Mouse (Mus musculus): ENCODE results near the gene Carns1. TPM values are rescaled to one million over a fixed set of nuclear protein-coding genes. Genes with fewer than 3 reads are reported as not detected.

The Carns1 gene
- polyA plus RNA-seq, 1 experiment from 2014 or later, result 0.90 TPM

DNA sequence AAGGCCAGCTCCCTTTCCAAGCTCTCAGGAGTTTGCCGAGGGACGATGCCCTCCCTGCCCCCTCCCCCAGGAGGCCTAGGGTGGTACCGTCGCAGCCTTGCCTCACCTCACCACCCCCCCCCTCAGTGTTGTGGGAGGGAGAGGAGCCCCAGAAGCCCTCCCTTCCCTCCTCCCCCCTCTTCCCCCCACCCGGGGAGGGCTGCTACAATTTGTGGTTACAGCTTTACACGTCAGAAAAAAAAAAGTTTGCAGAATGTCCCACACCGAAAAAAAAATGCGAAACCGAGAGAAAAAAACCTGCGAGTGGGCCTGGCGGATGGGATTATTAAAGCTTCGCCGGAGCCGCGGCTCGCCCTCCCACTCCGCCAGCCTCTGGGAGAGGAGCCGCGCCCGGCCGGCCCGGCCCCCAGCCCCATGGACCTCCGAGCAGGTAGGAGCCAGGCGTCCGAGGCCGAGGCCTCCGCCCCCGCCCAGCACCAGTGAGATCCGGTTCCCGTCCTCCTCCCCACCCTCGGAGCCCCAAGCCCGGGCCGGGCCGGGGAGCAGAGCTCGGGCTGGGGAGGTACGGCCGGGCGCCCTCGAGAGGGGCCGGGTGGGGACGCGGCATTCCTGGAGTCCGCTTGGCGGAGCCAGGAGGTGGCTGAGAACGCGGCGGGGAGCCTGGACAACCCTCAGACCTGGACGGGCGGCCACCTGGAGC lies 38.9 kb upstream of the Carns1 start, which contains the start of the genes Clcf1 and AC109138.7:
Gene Clcf1 (plus strand): TSS at position 168 of the 700 bp plus-strand sequence.
Gene AC109138.7 (plus strand): TSS at position 287 of the 700 bp plus-strand sequence.
- H3K9me3 ChIP-seq (ENCODE audit: control insufficient read depth), result no peaks in the 10 kb centered on the region
- peak within 1 kb of the TSS; percentile 75 for H3K4me3 ChIP-seq (ENCODE audit: low read depth, low read length)
- no peak for TF ChIP-seq CTCF (IDR thresholded peaks at IDR 0.05; ENCODE audit: low read depth)
- peak within 1 kb of the TSS; percentile 98 for H3K4me2 ChIP-seq (replicated peaks; ENCODE audit: low read depth)
- no peaks in the 10 kb centered on the region for H3K27me3 ChIP-seq (replicated peaks; ENCODE audit: control insufficient read depth, insufficient read depth, low read length)
- peak; percentile 37; the same call in 1 of the 2 replicates for ATAC-seq
- peak within 1 kb of the TSS; percentile 91 for H3K9ac ChIP-seq (ENCODE audit: low read depth, low read length)
- H3K4me1 ChIP-seq (replicated peaks; ENCODE audit: control insufficient read depth, insufficient read depth, low read length), result peaks cover 3% of the 10 kb centered on the region
- WGBS, result under 1% methylated on average over 41 of the region's 49 CpGs
- peak within 1 kb of the TSS; percentile 82 for H3K27ac ChIP-seq (ENCODE audit: low read depth, low read length)
- no peaks in the 10 kb centered on the region for H3K36me3 ChIP-seq (ENCODE audit: control insufficient read depth, insufficient read depth)

DNA sequence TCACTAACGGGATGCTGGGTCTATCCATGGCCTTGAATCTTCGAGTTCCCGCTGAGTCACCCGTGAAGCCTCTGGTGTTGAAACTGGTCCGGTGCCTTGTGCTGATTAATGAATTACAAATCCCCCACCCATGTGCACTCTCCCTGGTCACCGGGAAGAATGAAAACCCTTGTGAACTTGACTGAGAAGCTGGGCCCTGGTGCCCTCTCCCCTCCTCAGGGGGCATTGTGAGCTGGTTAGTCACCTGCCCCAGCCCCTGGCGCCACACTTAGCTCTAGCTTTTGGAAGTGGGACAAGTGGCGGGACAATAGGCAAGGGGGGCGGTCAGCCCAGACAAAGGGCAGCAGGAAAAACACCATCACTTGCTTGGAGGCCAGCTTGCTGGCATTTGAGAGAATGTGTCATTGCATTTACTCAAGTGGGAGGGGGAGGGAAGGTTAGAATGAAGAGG lies 38.3 kb upstream of the Carns1 start:
- Histone ChIP-seq H3K4me3 (ENCODE audit: low read depth, low read length) (peak overlapping the region; percentile 75), H3K27me3 (replicated peaks; ENCODE audit: control insufficient read depth, insufficient read depth, low read length) (no peaks in the 10 kb centered on the region), H3K9ac (ENCODE audit: low read depth, low read length) (no peak overlapping the region), H3K4me2 (replicated peaks; ENCODE audit: low read depth) (peak overlapping the region; percentile 98), H3K36me3 (ENCODE audit: control insufficient read depth, insufficient read depth) (no peaks in the 10 kb centered on the region), H3K4me1 (replicated peaks; ENCODE audit: control insufficient read depth, insufficient read depth, low read length) (peaks cover 3% of the 10 kb centered on the region; the same call in 1 of the 2 replicates), H3K9me3 (ENCODE audit: control insufficient read depth) (no peaks in the 10 kb centered on the region), H3K27ac (ENCODE audit: low read depth, low read length) (peak overlapping the region; percentile 82; the same call in 1 of the 2 replicates)
- no peak for TF ChIP-seq CTCF (IDR thresholded peaks at IDR 0.05; ENCODE audit: low read depth)
- WGBS, result 9% methylated on average over 9 of the region's 9 CpGs
- 0 out of 2 replicates have a peak, but pooled peaks have one; percentile 12 for ATAC-seq

DNA sequence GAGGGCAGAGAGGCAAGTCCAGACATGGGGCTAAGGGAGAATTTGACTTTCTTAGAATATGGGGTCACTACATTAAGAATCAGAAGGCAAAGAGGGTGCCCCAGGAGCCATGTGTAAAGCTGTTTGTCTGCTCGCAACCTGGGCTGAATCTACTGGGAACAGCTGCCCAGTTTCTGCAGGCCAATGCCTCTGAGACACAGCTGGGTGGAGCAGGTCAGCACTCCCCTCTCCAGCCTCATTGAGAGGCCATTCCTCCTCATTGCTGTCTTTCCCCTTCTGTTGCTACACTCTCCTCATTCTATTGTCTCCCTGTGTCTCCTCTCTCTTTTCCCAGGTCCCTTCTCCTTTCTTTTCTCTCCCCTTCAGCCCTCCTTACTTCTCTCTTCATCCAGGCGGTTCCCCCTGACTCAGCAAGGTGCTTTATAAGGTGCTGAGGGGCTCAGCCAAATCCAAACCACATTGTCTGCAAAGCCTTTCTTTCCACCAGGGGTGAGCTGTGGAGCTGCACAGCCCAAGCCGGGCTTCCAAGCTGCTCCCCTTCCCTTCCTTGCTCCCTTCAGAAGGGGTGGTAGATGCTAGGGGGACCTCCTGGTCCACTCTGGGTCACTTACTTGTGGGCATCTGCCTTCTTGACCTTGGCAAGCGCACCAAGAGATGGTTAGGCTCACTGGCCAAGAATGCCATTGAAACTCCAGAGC lies 36.8 kb upstream of the Carns1 start:
- H3K4me1 ChIP-seq (replicated peaks; ENCODE audit: control insufficient read depth, insufficient read depth, low read length), result peaks cover 3% of the 10 kb centered on the region; the same call in 1 of the 2 replicates

DNA sequence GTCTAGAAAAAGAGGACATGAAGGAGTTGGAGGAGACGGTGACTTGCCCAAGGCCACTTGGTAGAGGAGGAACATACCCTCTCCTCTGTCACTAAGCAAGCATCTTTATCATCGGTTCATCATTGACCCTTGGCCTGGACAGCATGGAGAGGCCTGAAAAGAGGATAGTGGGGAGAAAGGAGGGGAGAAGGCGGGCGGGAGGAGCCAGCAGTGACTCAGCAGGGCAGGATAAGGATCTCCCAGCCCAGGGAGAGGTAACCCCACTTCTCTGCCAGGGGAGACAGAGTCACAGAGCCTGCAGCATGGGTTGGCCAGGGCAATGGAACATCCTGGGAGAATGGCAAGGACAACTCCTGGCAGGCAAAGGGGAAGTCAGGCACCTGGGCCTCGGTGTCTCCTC lies 33.3 kb upstream of the Carns1 start:
- no peak for ATAC-seq

More for the DNA sequence above, 36.8 kb upstream of the Carns1 start:
- no peaks in the 10 kb centered on the region for H3K27me3 ChIP-seq (replicated peaks; ENCODE audit: control insufficient read depth, insufficient read depth, low read length)
- H3K4me2 ChIP-seq (replicated peaks; ENCODE audit: low read depth), result no peak overlapping the region
- no peak for ATAC-seq
- H3K9ac ChIP-seq (ENCODE audit: low read depth, low read length), result no peak overlapping the region
- no peaks in the 10 kb centered on the region for H3K9me3 ChIP-seq (ENCODE audit: control insufficient read depth)
- H3K4me3 ChIP-seq (ENCODE audit: low read depth, low read length), result no peak overlapping the region
- no peak overlapping the region for H3K27ac ChIP-seq (ENCODE audit: low read depth, low read length)
- TF ChIP-seq CTCF (IDR thresholded peaks at IDR 0.05; ENCODE audit: low read depth), result 0 out of 2 replicates have a peak, but pooled peaks have one; percentile 2
- WGBS, result 63% methylated on average over 4 of the region's 4 CpGs
- H3K36me3 ChIP-seq (ENCODE audit: control insufficient read depth, insufficient read depth), result no peaks in the 10 kb centered on the region

DNA sequence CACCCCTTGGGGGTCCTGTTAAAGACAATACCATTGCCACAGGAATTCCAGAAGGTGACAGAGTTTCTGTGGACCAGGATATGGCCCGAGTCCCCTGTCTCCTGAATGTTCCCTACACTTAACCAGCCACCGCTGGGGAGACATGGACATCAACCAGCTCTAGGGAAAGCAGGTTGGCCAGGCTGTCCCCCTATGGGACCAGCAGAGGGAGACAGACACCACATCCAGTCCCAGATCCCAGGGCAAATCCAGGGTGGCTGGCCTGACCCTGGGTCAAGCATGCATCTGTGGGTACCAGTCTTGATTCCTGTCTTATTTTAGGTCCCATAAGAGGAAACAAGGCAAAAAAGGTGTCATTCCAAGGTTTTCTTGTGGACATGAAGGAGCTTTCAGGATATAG lies 31.7 kb upstream of the Carns1 start:
- no peaks in the 10 kb centered on the region for H3K36me3 ChIP-seq (ENCODE audit: control insufficient read depth, insufficient read depth)
- H3K27ac ChIP-seq (ENCODE audit: low read depth, low read length), result no peak overlapping the region
- no peaks in the 10 kb centered on the region for H3K9me3 ChIP-seq (ENCODE audit: control insufficient read depth)
- H3K27me3 ChIP-seq (replicated peaks; ENCODE audit: control insufficient read depth, insufficient read depth, low read length), result 0 out of 2 replicates have a peak, but pooled peaks cover 2% of the 10 kb centered on the region
- peak; percentile 58; the same call in 1 of the 2 replicates for ATAC-seq
- 0% methylated on average over 2 of the region's 2 CpGs for WGBS
- no peak overlapping the region for H3K4me3 ChIP-seq (ENCODE audit: low read depth, low read length)
- peaks cover 3% of the 10 kb centered on the region; the same call in 1 of the 2 replicates for H3K4me1 ChIP-seq (replicated peaks; ENCODE audit: control insufficient read depth, insufficient read depth, low read length)
- peak; percentile 100 for TF ChIP-seq CTCF (IDR thresholded peaks at IDR 0.05; ENCODE audit: low read depth)
- H3K9ac ChIP-seq (ENCODE audit: low read depth, low read length), result no peak overlapping the region
- no peak overlapping the region for H3K4me2 ChIP-seq (replicated peaks; ENCODE audit: low read depth)

More for the DNA sequence above, 33.3 kb upstream of the Carns1 start:
- TF ChIP-seq CTCF (IDR thresholded peaks at IDR 0.05; ENCODE audit: low read depth), result no peak
- H3K27ac ChIP-seq (ENCODE audit: low read depth, low read length), result no peak overlapping the region
- no peaks in the 10 kb centered on the region for H3K36me3 ChIP-seq (ENCODE audit: control insufficient read depth, insufficient read depth)
- H3K27me3 ChIP-seq (replicated peaks; ENCODE audit: control insufficient read depth, insufficient read depth, low read length), result 0 out of 2 replicates have a peak, but pooled peaks cover 2% of the 10 kb centered on the region
- no peak overlapping the region for H3K4me3 ChIP-seq (ENCODE audit: low read depth, low read length)
- 66% methylated on average over 5 of the region's 5 CpGs for WGBS
- H3K9ac ChIP-seq (ENCODE audit: low read depth, low read length), result no peak overlapping the region
- no peaks in the 10 kb centered on the region for H3K9me3 ChIP-seq (ENCODE audit: control insufficient read depth)
- peaks cover under 1% of the 10 kb centered on the region; the same call in 1 of the 2 replicates for H3K4me1 ChIP-seq (replicated peaks; ENCODE audit: control insufficient read depth, insufficient read depth, low read length)
- no peak overlapping the region for H3K4me2 ChIP-seq (replicated peaks; ENCODE audit: low read depth)

DNA sequence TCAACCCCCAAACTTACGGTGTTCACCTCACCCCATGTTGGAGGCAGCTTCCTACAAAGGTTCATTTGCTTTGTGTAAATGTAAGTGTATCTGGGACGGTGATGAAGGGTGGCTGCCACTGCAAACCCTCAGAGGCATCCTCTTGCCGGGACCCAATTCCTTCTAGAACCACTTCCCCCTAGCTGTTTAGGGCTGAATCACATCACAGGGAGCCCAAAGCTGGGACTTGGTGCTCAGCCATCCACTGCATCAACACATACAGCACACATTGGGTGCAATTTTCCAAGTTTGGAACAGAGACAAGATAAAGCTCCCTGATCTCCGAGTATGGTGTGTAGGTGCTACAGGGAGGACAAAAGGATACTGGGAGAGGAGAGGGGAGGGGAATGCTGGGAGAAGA lies 29.6 kb upstream of the Carns1 start:
- Histone ChIP-seq H3K9ac (ENCODE audit: low read depth, low read length) (no peak overlapping the region), H3K27ac (ENCODE audit: low read depth, low read length) (no peak overlapping the region), H3K27me3 (replicated peaks; ENCODE audit: control insufficient read depth, insufficient read depth, low read length) (0 out of 2 replicates have a peak, but pooled peaks cover 2% of the 10 kb centered on the region), H3K9me3 (ENCODE audit: control insufficient read depth) (no peaks in the 10 kb centered on the region), H3K4me1 (replicated peaks; ENCODE audit: control insufficient read depth, insufficient read depth, low read length) (peaks cover 12% of the 10 kb centered on the region; the same call in 1 of the 2 replicates), H3K4me3 (ENCODE audit: low read depth, low read length) (no peak overlapping the region), H3K36me3 (ENCODE audit: control insufficient read depth, insufficient read depth) (no peaks in the 10 kb centered on the region; the same call in 1 of the 2 replicates), H3K4me2 (replicated peaks; ENCODE audit: low read depth) (no peak overlapping the region)
- WGBS, result 59% methylated on average over 4 of the region's 4 CpGs
- TF ChIP-seq CTCF (IDR thresholded peaks at IDR 0.05; ENCODE audit: low read depth), result no peak; the same call in 1 of the 2 replicates
- ATAC-seq, result no peak

All from intestine, postnatal 0 days (tissue).